Mouse (Mus musculus) neural tube, embryonic 15.5 days (tissue): ENCODE results near the gene Mrpl54. TPM values are rescaled to one million over a fixed set of nuclear protein-coding genes. Genes with fewer than 3 reads are reported as not detected.

Source experiments
- ATAC-seq: fragments of 200-750 bp; cut with Nextera tagmentation; 2 replicates; pipeline ENCODE4 v1.8.0; 2017; ENCODE audit warnings: mild to moderate bottlenecking, moderate TSS enrichment, moderate library complexity; ENCODE audit not compliant: low FRiP score
- H3K27ac ChIP-seq: fragments of 300-500 bp; sonication (generic); replicated peaks from 2 replicates; pipeline ENCODE4 v1.5.1; 2015; ENCODE audit warnings: mild to moderate bottlenecking, inconsistent platforms
- H3K27me3 ChIP-seq: fragments of 300-500 bp; sonication (generic); replicated peaks from 2 replicates; pipeline ENCODE4 v1.6.1; 2015; ENCODE audit warnings: inconsistent platforms
- H3K36me3 ChIP-seq: fragments of 300-500 bp; sonication (generic); 2 replicates; pipeline ENCODE4 v1.6.1; 2015; ENCODE audit warnings: inconsistent platforms
- H3K4me1 ChIP-seq: fragments of 300-500 bp; sonication (generic); 2 replicates; pipeline ENCODE4 v1.6.1; 2015; ENCODE audit warnings: inconsistent platforms
- H3K4me2 ChIP-seq: fragments of 300-500 bp; sonication (generic); 2 replicates; pipeline ENCODE4 v1.6.1; 2015; ENCODE audit warnings: inconsistent platforms, mild to moderate bottlenecking, moderate library complexity
- H3K4me3 ChIP-seq: fragments of 300-500 bp; sonication (generic); replicated peaks from 2 replicates; pipeline ENCODE4 v1.5.1; 2015; ENCODE audit warnings: mild to moderate bottlenecking, inconsistent platforms
- H3K9ac ChIP-seq: fragments of 300-500 bp; sonication (generic); replicated peaks from 2 replicates; pipeline ENCODE4 v1.6.1; 2015; ENCODE audit warnings: mild to moderate bottlenecking, inconsistent platforms
- H3K9me3 ChIP-seq: fragments of 300-500 bp; sonication (generic); replicated peaks from 2 replicates; pipeline ENCODE4 v1.6.1; 2016; ENCODE audit warnings: inconsistent platforms
- WGBS: fragments of 180-500 bp; shearing (Covaris S2); methylation state at CpG from one replicate; pipeline ENCODE4 v1.1.7; 2015; ENCODE audit warnings: mixed read lengths; 5-methylcytosine and 5-hydroxymethylcytosine counted together
- polyA plus RNA-seq: library from polyadenylated mRNA; unstranded; fragments of >200 nt; fragmentation: Nextera tagmentation; extraction: Ambion mirVana; gene quantifications from 2 replicates; pipeline ENCODE4 v1.2.1, GENCODE M21; 2015

Gene Mrpl54
- 155 and 160 TPM in 2 replicates for polyA plus RNA-seq

DNA sequence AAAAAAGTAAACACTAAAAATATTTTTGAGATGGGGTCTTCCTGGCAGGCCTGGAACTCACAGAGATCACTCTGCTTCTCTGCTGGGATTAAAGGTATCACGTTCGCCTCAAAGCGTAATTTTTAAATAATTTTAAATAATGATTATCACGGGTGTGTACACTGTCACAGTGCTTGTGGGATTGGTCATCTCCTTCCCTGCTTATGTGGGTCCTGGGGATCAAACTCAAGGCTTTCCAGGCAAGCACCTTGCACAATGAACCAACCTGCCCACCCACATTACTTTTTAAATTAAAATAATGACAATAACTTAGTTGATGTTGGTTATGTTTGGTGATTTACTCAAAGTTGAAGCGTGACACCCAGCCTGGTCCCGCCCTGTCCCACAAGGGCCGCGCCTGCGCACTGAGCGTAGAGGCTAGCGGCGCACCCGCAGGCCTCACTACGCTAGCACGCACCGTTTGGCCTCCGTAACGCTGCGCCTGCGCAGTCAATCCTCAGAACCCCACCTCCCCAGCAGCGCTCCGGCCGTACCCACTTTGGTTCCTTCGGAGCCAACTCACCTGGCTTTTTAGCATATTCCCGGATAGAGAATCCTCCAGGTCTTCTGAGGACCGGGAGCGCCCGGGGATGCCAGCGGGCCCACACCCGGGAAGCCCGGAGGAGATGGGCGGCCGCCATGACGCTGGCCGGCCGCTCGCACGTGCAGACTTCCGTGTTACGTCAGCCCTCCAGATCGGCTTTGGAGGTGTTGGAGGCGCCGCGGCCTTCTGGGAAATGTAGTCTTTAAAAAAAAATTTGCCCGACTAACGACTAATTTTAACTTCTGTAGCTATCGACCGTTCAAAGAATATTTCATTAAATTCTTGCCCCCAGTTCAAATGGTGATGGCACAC lies at the start of gene Mrpl54, which contains the start of gene Apba3:
Gene Mrpl54, minus strand, starts transcription at position 724 of the 895 bp plus-strand sequence.
Gene Apba3, plus strand, starts transcription at position 750 of the 895 bp plus-strand sequence.
- Histone ChIP-seq H3K4me3 (peak within 1 kb of the TSS; percentile 88), H3K36me3 (peaks cover 44% of the 10 kb centered on the region), H3K9me3 (no peaks in the 10 kb centered on the region), H3K4me2 (peak within 1 kb of the TSS; percentile 82), H3K9ac (peak within 1 kb of the TSS; percentile 80), H3K27ac (peak within 1 kb of the TSS; percentile 95), H3K27me3 (no peaks in the 10 kb centered on the region), H3K4me1 (peaks cover 39% of the 10 kb centered on the region)
- ATAC-seq: peak; percentile 91
- under 1% methylated on average over 48 of the region's 48 CpGs for WGBS

GRCm38 (mm10) chr10:81315587-81315986 lies 48.9 kb upstream of the Mrpl54 start:
- H3K4me3 ChIP-seq: no peak overlapping the region
- no peak overlapping the region for H3K4me2 ChIP-seq
- no peak overlapping the region for H3K27ac ChIP-seq
- peaks cover 73% of the 10 kb centered on the region for H3K36me3 ChIP-seq
- H3K4me1 ChIP-seq: peaks cover 22% of the 10 kb centered on the region
- no peak for ATAC-seq
- WGBS: 94% methylated on average over 16 of the region's 16 CpGs
- H3K9ac ChIP-seq: no peak overlapping the region
- H3K27me3 ChIP-seq: no peaks in the 10 kb centered on the region
- no peaks in the 10 kb centered on the region for H3K9me3 ChIP-seq

DNA sequence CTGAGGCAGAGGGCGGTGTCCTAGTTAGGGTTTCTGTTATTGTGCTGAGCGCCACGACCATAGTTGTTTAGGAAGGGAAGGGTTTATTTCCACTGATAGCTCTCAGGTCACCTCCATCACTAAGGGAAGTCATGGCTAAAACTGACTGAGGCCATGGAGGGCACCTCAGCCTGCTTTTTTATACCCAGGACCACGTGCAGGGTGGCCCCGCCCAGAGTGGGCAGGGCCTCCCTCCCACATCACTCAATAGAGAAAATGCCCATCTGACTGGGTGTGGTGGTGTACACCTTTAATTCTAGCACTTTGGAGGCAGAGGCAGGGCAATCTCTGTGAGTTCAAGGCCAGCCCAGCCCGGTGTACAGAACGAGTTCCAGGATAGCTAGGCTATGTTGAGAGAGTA lies 47.5 kb upstream of the Mrpl54 start:
- no peak overlapping the region for H3K4me3 ChIP-seq
- H3K4me2 ChIP-seq: no peak overlapping the region
- H3K9ac ChIP-seq: no peak overlapping the region
- H3K4me1 ChIP-seq: peaks cover 14% of the 10 kb centered on the region
- H3K36me3 ChIP-seq: peaks cover 87% of the 10 kb centered on the region
- no peak for ATAC-seq
- H3K27me3 ChIP-seq: no peaks in the 10 kb centered on the region
- H3K9me3 ChIP-seq: no peaks in the 10 kb centered on the region
- WGBS: 82% methylated on average over 7 of the region's 7 CpGs
- H3K27ac ChIP-seq: no peak overlapping the region

- no peaks in the 10 kb centered on the region for H3K27me3 ChIP-seq
- no peak overlapping the region for H3K4me2 ChIP-seq
- 92% methylated on average over 13 of the region's 13 CpGs for WGBS
- H3K9me3 ChIP-seq: no peaks in the 10 kb centered on the region
- H3K4me1 ChIP-seq: peaks cover 8% of the 10 kb centered on the region; the same call in 1 of the 2 replicates
- H3K9ac ChIP-seq: no peak overlapping the region
- no peak overlapping the region for H3K4me3 ChIP-seq
- H3K36me3 ChIP-seq: peaks cover 88% of the 10 kb centered on the region
- H3K27ac ChIP-seq: no peak overlapping the region
- no peak for ATAC-seq
These were observed 46.8 kb upstream of the Mrpl54 start for GRCm38 (mm10) chr10:81313581-81313980.

DNA sequence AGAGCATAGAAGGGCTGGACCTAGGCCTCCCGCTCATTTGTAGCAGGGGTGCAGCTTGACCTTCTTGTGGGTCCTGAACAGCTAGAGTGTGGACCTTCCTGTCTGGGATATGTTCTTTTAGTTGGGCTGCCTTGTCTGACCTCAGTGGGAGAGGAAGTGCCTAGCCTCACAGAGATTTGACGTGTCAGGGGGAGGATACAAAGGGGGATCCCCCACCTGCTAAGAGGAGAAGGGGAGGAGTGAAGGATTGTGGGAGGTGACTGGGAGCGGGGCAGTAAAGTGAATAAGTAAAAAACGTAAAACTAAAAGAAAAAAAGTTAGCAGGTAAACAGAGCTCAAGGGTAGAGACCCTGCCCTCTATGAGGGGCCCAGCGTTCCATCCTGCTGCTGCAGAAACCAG lies 42.8 kb upstream of the Mrpl54 start:
- Histone ChIP-seq H3K9ac (no peak overlapping the region), H3K4me3 (no peak overlapping the region), H3K27me3 (no peaks in the 10 kb centered on the region), H3K27ac (no peak overlapping the region), H3K9me3 (no peaks in the 10 kb centered on the region), H3K36me3 (peaks cover 89% of the 10 kb centered on the region), H3K4me2 (no peak overlapping the region), H3K4me1 (no peaks in the 10 kb centered on the region)
- no peak for ATAC-seq
- WGBS: 84% methylated on average over 5 of the region's 5 CpGs

- no peak for ATAC-seq
- Histone ChIP-seq H3K36me3 (peaks cover 65% of the 10 kb centered on the region), H3K4me2 (no peak overlapping the region), H3K9ac (no peak overlapping the region), H3K4me1 (peaks cover 24% of the 10 kb centered on the region), H3K9me3 (no peaks in the 10 kb centered on the region), H3K4me3 (no peak overlapping the region), H3K27me3 (no peaks in the 10 kb centered on the region), H3K27ac (no peak overlapping the region)
- 95% methylated on average over 21 of the region's 21 CpGs for WGBS
These were observed 40.3 kb upstream of the Mrpl54 start for GRCm38 (mm10) chr10:81306837-81307682.

DNA sequence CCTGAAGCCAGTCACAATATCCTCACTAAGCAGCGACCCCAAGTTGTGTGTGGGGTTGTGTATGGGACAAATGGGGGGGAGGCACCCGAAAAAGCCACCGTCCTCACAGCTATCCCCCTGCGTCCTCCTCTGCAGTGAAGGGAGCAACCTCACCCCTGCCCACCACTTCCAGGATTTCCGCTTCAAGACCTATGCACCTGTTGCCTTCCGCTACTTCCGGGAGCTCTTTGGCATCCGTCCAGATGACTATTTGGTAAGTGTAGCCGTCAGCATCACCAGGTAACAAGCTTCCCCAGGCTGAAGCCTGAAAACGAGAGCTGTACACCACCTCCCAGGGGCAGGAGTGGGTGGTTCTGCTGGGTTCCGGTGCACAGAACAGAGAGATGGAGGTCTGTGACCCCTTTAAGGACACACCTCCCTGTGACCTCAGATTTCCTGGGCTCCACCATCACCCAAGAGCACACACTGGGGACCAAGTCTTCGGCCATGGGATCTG lies 39.5 kb upstream of the Mrpl54 start:
- ATAC-seq: no peak

DNA sequence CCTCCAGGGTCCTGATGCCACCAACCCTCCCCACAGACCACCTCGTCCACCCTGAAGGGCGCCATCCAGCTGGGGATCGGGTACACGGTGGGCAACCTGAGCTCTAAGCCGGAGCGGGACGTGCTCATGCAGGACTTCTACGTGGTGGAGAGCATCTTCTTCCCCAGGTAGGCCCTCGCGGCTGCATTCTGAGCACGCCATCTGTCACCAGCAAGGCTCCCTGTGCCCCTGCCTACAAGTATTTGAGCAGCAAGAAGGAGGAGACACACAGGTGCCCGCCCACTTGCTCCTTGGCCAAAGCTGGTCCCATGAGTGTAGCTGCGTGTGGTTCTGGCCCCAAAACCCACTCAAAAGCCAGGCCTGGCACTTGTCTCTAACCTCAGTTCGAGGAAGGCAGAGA lies 38.9 kb upstream of the Mrpl54 start:
- Histone ChIP-seq H3K4me3 (no peak overlapping the region), H3K4me2 (no peak overlapping the region), H3K9ac (no peak overlapping the region), H3K9me3 (no peaks in the 10 kb centered on the region), H3K4me1 (peaks cover 30% of the 10 kb centered on the region), H3K27ac (no peak overlapping the region), H3K36me3 (peaks cover 51% of the 10 kb centered on the region), H3K27me3 (no peaks in the 10 kb centered on the region)
- ATAC-seq: no peak
- 93% methylated on average over 14 of the region's 14 CpGs for WGBS

More for the DNA sequence above, 39.5 kb upstream of the Mrpl54 start:
- no peak overlapping the region for H3K27ac ChIP-seq
- no peaks in the 10 kb centered on the region for H3K9me3 ChIP-seq
- H3K4me3 ChIP-seq: no peak overlapping the region
- H3K9ac ChIP-seq: no peak overlapping the region
- no peak overlapping the region for H3K4me2 ChIP-seq
- H3K4me1 ChIP-seq: peaks cover 26% of the 10 kb centered on the region
- 90% methylated on average over 12 of the region's 12 CpGs for WGBS
- no peaks in the 10 kb centered on the region for H3K27me3 ChIP-seq
- H3K36me3 ChIP-seq: peaks cover 57% of the 10 kb centered on the region

- Histone ChIP-seq H3K27ac (no peak overlapping the region), H3K9ac (no peak overlapping the region), H3K36me3 (peaks cover 42% of the 10 kb centered on the region), H3K4me3 (no peak overlapping the region), H3K4me1 (peaks cover 37% of the 10 kb centered on the region), H3K9me3 (no peaks in the 10 kb centered on the region), H3K4me2 (no peak overlapping the region), H3K27me3 (no peaks in the 10 kb centered on the region)
- no peak for ATAC-seq
- 29% methylated on average over 8 of the region's 9 CpGs for WGBS
These were observed 38.0 kb upstream of the Mrpl54 start for GRCm38 (mm10) chr10:81304597-81305238.

GRCm38 (mm10) chr10:81303761-81304160 lies 37.0 kb upstream of the Mrpl54 start:
- H3K9ac ChIP-seq: no peak overlapping the region
- no peak overlapping the region for H3K4me3 ChIP-seq
- no peaks in the 10 kb centered on the region for H3K27me3 ChIP-seq
- no peak for ATAC-seq
- WGBS: 81% methylated on average over 7 of the region's 7 CpGs
- H3K27ac ChIP-seq: no peak overlapping the region
- no peak overlapping the region for H3K4me2 ChIP-seq
- H3K4me1 ChIP-seq: peaks cover 37% of the 10 kb centered on the region
- no peaks in the 10 kb centered on the region for H3K9me3 ChIP-seq
- peaks cover 32% of the 10 kb centered on the region for H3K36me3 ChIP-seq

DNA sequence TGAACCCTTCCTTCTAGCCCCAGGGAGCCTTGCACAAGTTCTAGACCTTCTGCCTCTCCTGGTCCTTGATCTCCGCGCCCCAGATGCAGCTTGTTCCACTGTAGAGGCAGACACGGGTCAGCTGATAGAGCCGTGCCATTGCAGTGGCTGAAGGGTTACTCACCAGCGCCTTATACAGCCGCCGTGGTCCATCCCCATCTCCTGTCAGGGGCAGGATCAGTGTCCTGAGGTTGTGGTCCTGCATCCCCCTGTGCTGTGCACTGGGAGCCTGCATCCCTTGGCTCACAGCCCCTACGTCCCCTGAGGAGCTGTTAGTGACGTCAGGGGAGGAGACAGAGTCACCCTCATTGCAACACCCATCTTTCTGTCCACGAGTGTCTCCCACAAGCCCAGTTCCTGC lies 36.5 kb upstream of the Mrpl54 start:
- Histone ChIP-seq H3K36me3 (peaks cover 28% of the 10 kb centered on the region), H3K9ac (no peak overlapping the region), H3K4me3 (no peak overlapping the region), H3K27me3 (no peaks in the 10 kb centered on the region), H3K4me1 (peaks cover 37% of the 10 kb centered on the region), H3K27ac (no peak overlapping the region), H3K4me2 (no peak overlapping the region), H3K9me3 (no peaks in the 10 kb centered on the region)
- ATAC-seq: no peak
- whole genome bisulfite sequencing: 75% methylated on average over 10 of the region's 10 CpGs
